Mouse (Mus musculus) lung, postnatal 0 days (tissue): ENCODE results near the gene Focad. TPM values are rescaled to one million over a fixed set of nuclear protein-coding genes. Genes with fewer than 3 reads are reported as not detected.

Experiments
- ATAC-seq: fragments of 200-750 bp; cut with Nextera tagmentation; 2 replicates; pipeline ENCODE4 v1.8.0; 2017; ENCODE audit warnings: moderate library complexity
- DNase-seq: peaks from one replicate; pipeline ENCODE4 v3.0.0-alpha.2; 2016; ENCODE audit warnings: low spot score
- H3K27ac ChIP-seq: fragments of 300-500 bp; sonication (generic); 2 replicates; pipeline ENCODE4 v1.5.1; 2014; ENCODE audit warnings: antibody characterized with exemption, mild to moderate bottlenecking, low read length, mixed read lengths
- H3K27me3 ChIP-seq: fragments of 300-500 bp; sonication (generic); replicated peaks from 2 replicates; pipeline ENCODE4 v1.6.1; 2014; ENCODE audit warnings: low read length, mixed read lengths; ENCODE audit not compliant: insufficient read depth
- H3K36me3 ChIP-seq: fragments of 300-500 bp; sonication (generic); 2 replicates; pipeline ENCODE4 v1.6.1; 2014; ENCODE audit warnings: low read length, mixed read lengths; ENCODE audit not compliant: insufficient read depth
- H3K4me1 ChIP-seq: fragments of 300-500 bp; sonication (generic); 2 replicates; pipeline ENCODE4 v1.6.1; 2014; ENCODE audit warnings: antibody characterized with exemption, low read depth, low read length, mixed read lengths; ENCODE audit not compliant: insufficient read depth
- H3K4me2 ChIP-seq: fragments of 300-500 bp; sonication (generic); replicated peaks from 2 replicates; pipeline ENCODE4 v1.6.1; 2014; ENCODE audit warnings: low read depth, mild to moderate bottlenecking, low read length, moderate library complexity, mixed read lengths
- H3K4me3 ChIP-seq: fragments of 300-500 bp; sonication (generic); 2 replicates; pipeline ENCODE4 v1.5.1; 2014; ENCODE audit warnings: low read depth, low read length
- H3K9ac ChIP-seq: fragments of 300-500 bp; sonication (generic); replicated peaks from 2 replicates; pipeline ENCODE4 v1.6.1; 2014; ENCODE audit warnings: low read depth, mild to moderate bottlenecking
- H3K9me3 ChIP-seq: fragments of 300-500 bp; sonication (generic); 2 replicates; pipeline ENCODE4 v1.6.1; 2016; ENCODE audit warnings: low read length, mixed read lengths
- CTCF ChIP-seq: IDR thresholded peaks from 2 replicates; pipeline ENCODE4 v1.5.1; 2016; ENCODE audit warnings: antibody characterized with exemption, mild to moderate bottlenecking
- EP300 ChIP-seq: IDR thresholded peaks from 2 replicates; pipeline ENCODE4 v1.6.1; 2016; ENCODE audit warnings: antibody characterized with exemption, mild to moderate bottlenecking, control low read depth
- WGBS: fragments of 180-500 bp; shearing (Covaris S2); extraction: QIAGEN DNeasy Blood & Tissue Kit; methylation state at CpG from one replicate; pipeline ENCODE4 v1.1.7; 2014; 5-methylcytosine and 5-hydroxymethylcytosine counted together
- polyA plus RNA-seq: library from polyadenylated mRNA; unstranded; fragments of >200 nt; fragmentation: Nextera tagmentation; extraction: Ambion mirVana; gene quantifications from 2 replicates; pipeline ENCODE4 v1.2.1, GENCODE M21; 2015

The Focad gene
- polyA plus RNA-seq, 1 experiment from 2014 or later, result 6.3 TPM

GRCm38 (mm10) chr4:88415017-88415416 lies 320.6 kb downstream of the Focad start:
- Histone ChIP-seq H3K4me3 (no peak overlapping the region), H3K27me3 (no peaks in the 10 kb centered on the region), H3K36me3 (no peaks in the 10 kb centered on the region), H3K9me3 (no peaks in the 10 kb centered on the region), H3K4me2 (no peak overlapping the region), H3K27ac (no peak overlapping the region), H3K9ac (no peak overlapping the region), H3K4me1 (no peaks in the 10 kb centered on the region)
- WGBS, result 40% methylated on average over 2 of the region's 2 CpGs
- DNase-seq (peak; percentile 8), ATAC-seq (no peak)
- TF ChIP-seq EP300, result no peak

DNA sequence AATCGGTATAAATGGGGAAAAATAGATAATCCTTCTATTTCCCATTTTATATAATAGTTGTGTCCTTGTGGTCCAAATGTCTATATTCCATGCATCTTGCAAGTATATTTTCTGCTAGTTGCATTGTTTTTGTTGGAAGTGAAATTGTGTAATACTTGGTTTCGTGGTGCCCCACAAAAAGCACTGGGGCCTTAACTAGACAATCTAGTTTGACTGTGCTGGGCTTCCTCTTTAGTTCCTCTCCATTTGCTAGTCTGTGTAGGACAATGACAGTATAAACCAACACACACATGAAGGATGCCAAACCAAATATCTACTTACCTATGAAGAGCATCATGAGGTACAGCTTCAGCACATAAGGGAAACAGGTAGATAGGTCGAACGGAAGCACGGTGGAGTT lies 324.9 kb downstream of the Focad start:
- no peak for DNase-seq
- ATAC-seq, result no peak
- Histone ChIP-seq H3K4me1 (no peaks in the 10 kb centered on the region), H3K36me3 (no peaks in the 10 kb centered on the region), H3K4me3 (no peak overlapping the region), H3K27me3 (no peaks in the 10 kb centered on the region), H3K9me3 (no peaks in the 10 kb centered on the region), H3K9ac (no peak overlapping the region), H3K27ac (no peak overlapping the region), H3K4me2 (no peak overlapping the region)
- TF ChIP-seq CTCF (no peak), EP300 (no peak)
- 88% methylated on average over 5 of the region's 5 CpGs for WGBS

- Histone ChIP-seq H3K9me3 (no peaks in the 10 kb centered on the region), H3K27me3 (no peaks in the 10 kb centered on the region), H3K9ac (no peak overlapping the region), H3K4me2 (no peak overlapping the region), H3K36me3 (no peaks in the 10 kb centered on the region), H3K27ac (no peak overlapping the region), H3K4me3 (no peak overlapping the region), H3K4me1 (no peaks in the 10 kb centered on the region)
- no peak for DNase-seq
- no peak for TF ChIP-seq EP300
- no peak for TF ChIP-seq CTCF
- ATAC-seq, result no peak
Observed at GRCm38 (mm10) chr4:88424563-88424962, 330.1 kb downstream of the Focad start.

- TF ChIP-seq CTCF (no peak), EP300 (no peak)
Observed at GRCm38 (mm10) chr4:88427630-88428239, 333.3 kb downstream of the Focad start.

DNA sequence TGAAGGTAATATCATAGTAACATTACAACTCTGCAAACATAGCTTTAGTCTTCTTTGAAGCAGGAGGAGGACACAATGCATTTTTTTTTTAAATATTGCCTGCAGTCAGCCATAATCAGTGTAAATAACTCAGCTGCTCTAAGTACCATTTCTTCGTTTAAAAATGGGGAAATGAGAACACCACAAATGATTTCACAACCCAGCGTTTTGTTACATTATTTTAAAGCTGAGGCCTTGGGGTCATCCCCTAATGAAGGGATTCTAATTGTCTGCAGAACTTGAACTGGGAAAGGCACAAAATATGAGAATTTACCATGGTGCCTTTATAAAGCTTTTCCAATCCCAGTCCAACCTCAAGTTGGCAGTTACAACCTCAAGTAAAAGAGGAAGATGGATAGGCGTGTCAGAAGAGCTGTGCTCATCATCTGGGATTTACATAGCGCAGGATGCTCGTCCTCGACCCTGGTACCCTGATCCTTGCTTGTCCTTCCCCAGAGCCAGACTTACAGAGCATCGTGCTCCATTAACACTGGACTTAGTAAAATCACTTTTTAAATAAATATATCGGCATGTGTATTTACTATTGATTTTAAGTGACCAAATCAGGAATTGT lies 338.1 kb downstream of the Focad start:
- Histone ChIP-seq H3K27ac (no peak overlapping the region), H3K36me3 (no peaks in the 10 kb centered on the region), H3K27me3 (no peaks in the 10 kb centered on the region), H3K4me1 (no peaks in the 10 kb centered on the region), H3K9ac (no peak overlapping the region), H3K9me3 (no peaks in the 10 kb centered on the region), H3K4me3 (no peak overlapping the region), H3K4me2 (no peak overlapping the region)
- 76% methylated on average over 8 of the region's 8 CpGs for WGBS
- DNase-seq (no peak), ATAC-seq (no peak)
- TF ChIP-seq EP300 (no peak), CTCF (no peak)

More at GRCm38 (mm10) chr4:88427630-88428239, 333.3 kb downstream of the Focad start:
- H3K27me3 ChIP-seq, result no peaks in the 10 kb centered on the region
- H3K9ac ChIP-seq, result no peak overlapping the region
- H3K4me1 ChIP-seq, result no peaks in the 10 kb centered on the region
- 83% methylated on average over 2 of the region's 2 CpGs for WGBS
- H3K4me2 ChIP-seq, result no peak overlapping the region
- no peak overlapping the region for H3K27ac ChIP-seq
- H3K36me3 ChIP-seq, result no peaks in the 10 kb centered on the region
- ATAC-seq (no peak), DNase-seq (no peak)
- no peak overlapping the region for H3K4me3 ChIP-seq
- H3K9me3 ChIP-seq, result no peaks in the 10 kb centered on the region

GRCm38 (mm10) chr4:88436593-88437165 lies 342.2 kb downstream of the Focad start:
- no peaks in the 10 kb centered on the region for H3K36me3 ChIP-seq
- peaks cover 4% of the 10 kb centered on the region; the same call in 1 of the 2 replicates for H3K4me1 ChIP-seq
- H3K27me3 ChIP-seq, result no peaks in the 10 kb centered on the region
- H3K9ac ChIP-seq, result no peak overlapping the region
- 54% methylated on average over 6 of the region's 6 CpGs for WGBS
- ATAC-seq (no peak), DNase-seq (peak; percentile 46)
- H3K27ac ChIP-seq, result no peak overlapping the region
- no peak overlapping the region for H3K4me2 ChIP-seq
- H3K4me3 ChIP-seq, result no peak overlapping the region
- H3K9me3 ChIP-seq, result no peaks in the 10 kb centered on the region
- TF ChIP-seq EP300 (no peak), CTCF (no peak)
